Mouse (Mus musculus): ENCODE results near the gene Aip. TPM values are rescaled to one million over a fixed set of nuclear protein-coding genes. Genes with fewer than 3 reads are reported as not detected.
A peak's percentile ranks its signal among the peaks of the same experiment; 100 is the strongest.
"Not testable (repeated sequence)": the region's sequence is repeated elsewhere in the genome, so short reads cannot be mapped to it uniquely, and the experiment has no call there.

Gene Aip
- total RNA-seq, 2 experiments from 2014 or later: 69.9 to 71.8 TPM

DNA sequence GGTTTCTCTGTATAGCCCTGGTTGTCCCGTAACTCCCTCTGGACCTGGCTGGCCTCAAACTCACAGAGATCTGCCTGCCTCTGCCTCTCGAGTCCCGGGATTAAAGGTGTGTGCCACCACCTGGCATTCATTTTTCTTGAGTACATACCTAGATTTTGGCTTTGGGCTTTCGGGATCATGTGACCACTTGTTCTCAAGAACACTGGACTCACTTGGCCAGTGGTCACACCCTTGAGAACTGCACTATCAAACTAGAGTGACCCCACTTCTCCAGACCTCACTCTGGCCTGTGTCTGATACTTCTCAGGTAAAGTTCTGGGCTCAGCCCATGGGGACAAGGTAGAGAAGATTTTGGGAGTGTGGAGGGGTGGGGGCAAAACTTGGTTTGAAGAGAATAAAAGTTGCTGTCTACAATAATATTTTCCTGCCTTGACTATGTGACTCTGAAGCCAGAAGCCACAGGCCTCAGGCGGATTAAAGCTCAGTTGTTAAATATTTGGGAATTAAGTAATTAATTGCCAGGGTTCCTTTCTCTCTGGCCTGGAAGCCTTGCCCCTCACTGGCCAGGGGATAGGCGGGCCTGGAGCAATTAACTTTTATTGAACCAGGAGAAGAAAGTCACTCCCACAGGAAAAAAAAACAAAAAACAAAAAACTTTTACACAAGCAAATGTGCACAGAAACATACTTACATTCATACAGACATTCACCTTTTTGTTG lies 52.8 kb downstream of the Aip start:
- intact Hi-C loops (cut with DNase I): no loop called here
- Histone ChIP-seq H3K27ac (no peak overlapping the region), H3K4me3 (no peak overlapping the region)
- TF ChIP-seq CTCF (IDR thresholded peaks at IDR 0.05): no peak
- DNase-seq: no peak

DNA sequence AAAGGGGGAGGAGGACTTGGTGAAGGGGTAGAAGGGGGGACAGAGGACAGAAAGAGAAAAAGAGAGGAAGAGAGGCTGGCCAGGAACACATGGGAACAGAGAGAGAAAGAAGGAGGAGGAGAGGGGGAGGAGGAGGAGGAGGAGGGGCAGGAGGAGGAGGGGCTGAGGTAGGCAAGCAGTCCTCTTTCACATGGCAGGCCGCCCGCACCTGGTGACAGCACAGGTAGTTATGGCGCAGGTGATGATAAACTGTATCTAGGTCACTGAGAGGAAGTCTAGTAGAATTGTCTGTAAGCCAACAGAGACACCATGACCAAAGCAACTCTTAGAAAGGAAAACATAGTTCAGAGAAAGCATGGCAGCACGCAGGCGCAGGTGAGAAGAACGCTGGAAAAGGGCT lies 54.3 kb downstream of the Aip start:
- no peak for DNase-seq
- Histone ChIP-seq H3K27ac (no peak overlapping the region), H3K4me3 (no peak overlapping the region)
- no peak for TF ChIP-seq CTCF (IDR thresholded peaks at IDR 0.05)
- intact Hi-C loops (cut with DNase I): no loop called here

- Histone ChIP-seq H3K27ac (no peak overlapping the region), H3K4me3 (no peak overlapping the region)
- DNase-seq: no peak
- intact Hi-C loops (cut with DNase I): no loop called here
- TF ChIP-seq CTCF (IDR thresholded peaks at IDR 0.05): no peak
Observed at GRCm38 (mm10) chr19:4070756-4071155, 54.9 kb downstream of the Aip start.

DNA sequence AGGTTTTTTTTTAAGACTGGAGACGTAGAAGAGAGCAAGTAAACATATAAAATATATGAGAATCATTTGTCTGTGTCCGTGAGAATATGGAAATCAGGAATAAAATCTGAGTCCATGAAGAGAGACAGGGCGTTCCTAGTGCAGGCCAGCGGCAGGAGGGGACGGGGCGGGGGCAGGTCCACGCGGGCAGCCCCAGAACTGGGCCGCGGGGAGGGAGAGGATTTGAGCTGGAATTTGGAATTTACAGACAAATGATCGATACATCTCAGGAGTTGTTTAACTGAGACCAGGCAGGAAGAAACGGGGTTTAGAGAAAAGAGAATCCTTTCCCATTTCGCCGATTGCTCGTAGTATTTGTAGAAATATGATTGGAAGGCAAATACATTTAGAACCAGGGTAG lies 55.3 kb downstream of the Aip start:
- intact Hi-C loops (cut with DNase I): no loop called here
- no peak overlapping the region for H3K4me3 ChIP-seq
- TF ChIP-seq CTCF (IDR thresholded peaks at IDR 0.05): no peak

DNA sequence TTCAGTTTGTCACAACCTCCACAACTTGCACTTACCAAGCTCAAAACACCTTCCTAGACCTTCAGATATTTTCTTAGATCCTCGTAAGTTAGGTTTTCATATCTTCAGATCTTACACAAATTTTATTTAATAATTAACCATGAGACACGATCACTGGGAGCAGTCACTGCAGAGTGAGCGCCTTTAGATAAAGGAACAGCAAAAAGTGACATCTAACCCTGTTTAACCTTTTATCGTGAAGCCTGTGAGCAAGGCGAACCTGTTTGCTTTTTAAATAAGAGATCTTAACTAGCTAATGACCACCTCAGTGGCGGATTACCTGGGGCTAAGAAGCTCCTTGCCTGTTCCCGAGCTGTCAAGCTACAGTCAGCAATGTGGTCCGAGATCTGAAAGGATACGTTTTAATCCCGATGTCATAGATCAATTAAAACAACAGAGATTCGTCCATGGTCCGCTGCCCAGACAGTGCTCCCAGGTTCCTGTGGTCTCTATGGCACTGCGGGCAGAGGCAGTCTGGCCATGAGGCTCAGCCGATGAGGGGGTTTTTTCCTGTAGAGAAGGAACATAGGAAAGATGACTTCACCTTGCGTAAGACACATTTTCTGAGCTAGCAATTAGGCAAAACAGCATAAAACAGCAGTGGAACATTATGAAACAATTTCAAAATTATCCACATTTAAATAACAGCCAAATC lies 56.8 kb downstream of the Aip start:
- Histone ChIP-seq H3K4me3 (no peak overlapping the region), H3K27ac (no peak overlapping the region)
- DNase-seq: no peak
- no peak for TF ChIP-seq CTCF (IDR thresholded peaks at IDR 0.05)
- intact Hi-C loops (cut with DNase I): no loop called here

More for the DNA sequence above, 55.3 kb downstream of the Aip start:
- no peak overlapping the region for H3K27ac ChIP-seq
- DNase-seq: no peak

DNA sequence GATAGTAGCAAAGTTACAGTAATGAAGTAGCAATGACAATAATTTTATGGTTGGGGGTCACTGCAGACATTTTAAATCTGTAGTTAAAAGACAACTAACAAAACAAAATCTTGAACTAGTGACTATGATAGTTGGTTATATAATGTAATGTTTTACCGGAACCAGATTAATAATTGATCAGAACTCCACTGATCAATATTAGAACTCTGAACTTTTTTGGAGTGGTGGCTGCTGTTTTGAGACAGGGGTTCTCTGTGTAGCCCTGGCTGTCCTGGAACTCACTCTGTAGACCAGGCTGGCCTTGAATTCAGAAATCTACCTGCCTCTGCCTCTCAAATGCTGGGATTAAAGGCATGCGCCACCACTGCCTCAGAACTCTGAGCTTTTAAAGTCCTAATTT lies 57.4 kb downstream of the Aip start:
- H3K4me3 ChIP-seq; DNase-seq; H3K27ac ChIP-seq; intact Hi-C loops (cut with DNase I): not testable (repeated sequence)

- Histone ChIP-seq H3K4me3 (no peak overlapping the region), H3K27ac (no peak overlapping the region)
- intact Hi-C loops (cut with DNase I): no loop called here
- no peak for DNase-seq
- TF ChIP-seq CTCF (IDR thresholded peaks at IDR 0.05): no peak
Observed at GRCm38 (mm10) chr19:4066877-4067276, 58.8 kb downstream of the Aip start.

- DNase-seq: no peak
- no peak for TF ChIP-seq CTCF (IDR thresholded peaks at IDR 0.05)
- Histone ChIP-seq H3K27ac (no peak overlapping the region), H3K4me3 (no peak overlapping the region)
- intact Hi-C loops (cut with DNase I): no loop called here
Observed at GRCm38 (mm10) chr19:4066280-4066679, 59.4 kb downstream of the Aip start.

GRCm38 (mm10) chr19:4064501-4064900 lies 61.2 kb downstream of the Aip start:
- intact Hi-C loops (cut with DNase I); DNase-seq: not testable (repeated sequence)
- Histone ChIP-seq H3K27ac (peak overlapping the region; percentile 70; the same call in 1 of the 2 replicates), H3K4me3 (peak overlapping the region; percentile 58)

Other genes starting within 250 kb of the Aip start
- 1 to 10 TPM; 5.1 to 5.8 TPM for gene Tcirg1, start 218.7 kb downstream of the Aip start, total RNA-seq (2021)
- 100 to 1,000 TPM; 211 to 334 TPM for gene Ndufs8, start 213.1 kb downstream of the Aip start, total RNA-seq (2021)
- under 1 TPM; 0.77 to 0.98 TPM for gene Aldh3b1, start 196.1 kb downstream of the Aip start, total RNA-seq (2021)
- gene Unc93b1, start 190.7 kb downstream of the Aip start, total RNA-seq (2021): 1 to 10 TPM; 3.6 to 6.4 TPM
- not detected for gene Aldh3b3, start 167.2 kb downstream of the Aip start, total RNA-seq (2021)
- under 1 TPM; 0.11 to 0.15 TPM for gene Aldh3b2, start 153.5 kb downstream of the Aip start, total RNA-seq (2021)
- 1 to 10 TPM; 1.7 to 2.6 TPM for gene Acy3, start 139.3 kb downstream of the Aip start, total RNA-seq (2021)
- not detected for gene Tbx10, start 133.1 kb downstream of the Aip start, total RNA-seq (2021)
- 10 to 100 TPM; 19.2 to 31.9 TPM for gene Nudt8, start 125.3 kb downstream of the Aip start, total RNA-seq (2021)
- gene Gm49405, start 125.2 kb downstream of the Aip start, total RNA-seq (2021): under 1 TPM; 0.33 to 0.56 TPM
- gene Doc2g, start 122.5 kb downstream of the Aip start, total RNA-seq (2021): 1 to 10 TPM in 1 of 2 experiments, under 1 TPM in 1; 0.56 to 2.6 TPM
- 100 to 1,000 TPM; 399 to 553 TPM for gene Ndufv1, start 113.1 kb downstream of the Aip start, total RNA-seq (2021)
- gene Gstp1, start 87.9 kb downstream of the Aip start, total RNA-seq (2021): 100 to 1,000 TPM; 386 to 408 TPM
- gene Gstp2, start 79.8 kb downstream of the Aip start, total RNA-seq (2021): 100 to 1,000 TPM; 169 to 183 TPM
- not detected for gene Gstp3, start 66.3 kb downstream of the Aip start, total RNA-seq (2021)
- not detected for gene Cabp2, start 44.3 kb downstream of the Aip start, total RNA-seq (2021)
- 10 to 100 TPM; 17.9 to 22.4 TPM for gene Cdk2ap2, start 28.7 kb downstream of the Aip start, total RNA-seq (2021)
- gene Pitpnm1, start 25.9 kb downstream of the Aip start, total RNA-seq (2021): 1 to 10 TPM; 2.3 to 2.5 TPM
- gene Gpr152, start 13.9 kb upstream of the Aip start, total RNA-seq (2021): not detected
- not detected for gene Cabp4, start 18.2 kb upstream of the Aip start, total RNA-seq (2021)
- gene Coro1b, start 22.8 kb upstream of the Aip start, total RNA-seq (2021): 10 to 100 TPM in 1 of 2 experiments, 1 to 10 TPM in 1; 9.8 to 14.7 TPM
- gene Ptprcap, start 27.7 kb upstream of the Aip start, total RNA-seq (2021): under 1 TPM in 1 of 2 experiments, not detected in 1; 0.43 TPM
- 10 to 100 TPM; 24.8 to 27.8 TPM for gene Rps6kb2, start 37.5 kb upstream of the Aip start, total RNA-seq (2021)
- gene Carns1, start 49.6 kb upstream of the Aip start, total RNA-seq (2021): 10 to 100 TPM; 23.1 to 25.9 TPM
- 1 to 10 TPM; 6.7 to 6.8 TPM for gene Tbc1d10c, start 65.4 kb upstream of the Aip start, total RNA-seq (2021)
- gene Ppp1ca, start 66.2 kb upstream of the Aip start, total RNA-seq (2021): 100 to 1,000 TPM; 201 to 214 TPM
- 1 to 10 TPM; 2.8 to 3.4 TPM for gene Rad9a, start 75.8 kb upstream of the Aip start, total RNA-seq (2021)
- under 1 TPM; 0.38 to 0.89 TPM for gene Clcf1, start 88.4 kb upstream of the Aip start, total RNA-seq (2021)
- not detected for gene AC109138.7, start 88.5 kb upstream of the Aip start, total RNA-seq (2021)
- 10 to 100 TPM; 13.6 to 16.4 TPM for gene Pold4, start 106.0 kb upstream of the Aip start, total RNA-seq (2021)
- gene Ssh3, start 143.3 kb upstream of the Aip start, total RNA-seq (2021): 1 to 10 TPM; 3.3 to 3.9 TPM
- gene Ankrd13d, start 157.3 kb upstream of the Aip start, total RNA-seq (2021): under 1 TPM; 0.45 to 0.64 TPM
- gene Grk2, start 180.4 kb upstream of the Aip start, total RNA-seq (2021): 10 to 100 TPM; 56.6 to 61.2 TPM

Measured in gastrocnemius, adult 2 months (tissue).